Mouse (Mus musculus): ENCODE data around the gene Nfe2.

- TF ChIP-seq CTCF (IDR thresholded peaks at IDR 0.05; ENCODE audit: low read depth) = no peak
- no peak for TF ChIP-seq EP300 (optimal IDR thresholded peaks at IDR 0.05)
Observed at GRCm38 (mm10) chr15:103239130-103239684, 19.0 kb downstream of the Nfe2 start.
